Mouse (Mus musculus) macrophage (primary cell): ENCODE measurements around the gene Trip11. TPM values are rescaled to one million over a fixed set of nuclear protein-coding genes. Genes with fewer than 3 reads are reported as not detected.

ENCODE experiments used
- H3K27ac ChIP-seq: fragments of 350-480 bp; formaldehyde crosslinking; 2 replicates; pipeline ENCODE4 v1.9.0; 2021
- H3K36me3 ChIP-seq: fragments of 350-480 bp; formaldehyde crosslinking; 2 replicates; pipeline ENCODE4 v1.9.0; 2021; ENCODE audit errors: inconsistent target
- H3K4me3 ChIP-seq: fragments of 350-480 bp; formaldehyde crosslinking; 2 replicates; pipeline ENCODE4 v1.9.0; 2021; ENCODE audit errors: inconsistent target
- H3K79me2 ChIP-seq: fragments of 350-480 bp; formaldehyde crosslinking; 2 replicates; pipeline ENCODE4 v1.9.0; 2021; ENCODE audit errors: inconsistent target
- WGBS: methylation state at CpG from one replicate; pipeline ENCODE4 v1.1.7; 2026; ENCODE audit warnings: inconsistent platforms; ENCODE audit not compliant: missing documents; 5-methylcytosine and 5-hydroxymethylcytosine counted together
- polyA plus RNA-seq: library from polyadenylated mRNA; stranded (reverse); fragments of 250-400 nt; gene quantifications from 3 replicates; pipeline ENCODE4 v1.2.4, GENCODE M21; 2018; ENCODE audit warnings: inconsistent platforms

The Trip11 gene
- polyA plus RNA-seq, 1 experiment from 2014 or later: 17.7 TPM

DNA sequence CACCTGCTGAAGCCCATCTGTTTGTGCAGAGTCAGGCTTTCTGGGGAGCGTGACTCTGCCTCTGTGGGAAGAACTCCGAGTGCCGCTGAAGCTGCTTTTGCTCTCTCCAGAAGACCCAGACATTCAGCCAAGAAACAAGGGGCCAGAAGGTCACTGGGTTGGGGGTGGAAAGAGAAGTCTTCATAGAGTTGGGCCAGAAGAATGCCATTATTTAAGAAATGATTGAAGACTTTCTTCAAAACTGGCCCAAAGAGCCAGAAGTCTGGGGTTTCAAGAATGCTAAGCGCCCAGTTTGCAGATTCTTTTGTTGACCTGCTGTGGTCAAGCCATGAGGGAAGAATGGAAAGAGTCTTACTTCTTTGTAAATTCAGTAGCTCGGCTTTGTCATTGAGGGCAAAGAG lies 119.8 kb downstream of the Trip11 start:
- H3K4me3 ChIP-seq: no peak overlapping the region
- no peaks in the 10 kb centered on the region for H3K79me2 ChIP-seq
- H3K27ac ChIP-seq: no peak overlapping the region
- WGBS: 97% methylated on average over 5 of the region's 5 CpGs
- H3K36me3 ChIP-seq: no peaks in the 10 kb centered on the region

DNA sequence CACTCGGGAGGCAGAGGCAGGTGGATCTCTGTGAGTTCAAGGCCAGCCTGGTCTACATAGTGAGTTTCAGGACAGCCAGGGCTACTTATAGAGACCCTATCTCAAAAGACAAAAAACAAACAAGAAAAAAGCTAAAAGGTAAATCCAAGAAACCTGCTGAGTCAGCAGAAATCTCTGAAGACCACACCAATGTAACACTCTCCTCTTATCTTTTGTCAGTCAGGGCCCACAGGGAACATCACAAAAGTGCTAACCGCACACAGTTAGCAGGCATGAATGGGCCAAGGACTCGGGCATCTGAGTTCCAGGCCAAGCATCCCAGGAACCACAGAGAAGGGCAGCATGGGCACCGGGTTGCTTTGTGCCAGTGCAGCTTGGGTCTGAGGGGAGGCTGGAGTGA lies 120.4 kb downstream of the Trip11 start:
- Histone ChIP-seq H3K4me3 (no peak overlapping the region), H3K27ac (no peak overlapping the region), H3K36me3 (no peaks in the 10 kb centered on the region), H3K79me2 (no peaks in the 10 kb centered on the region)
- WGBS: 97% methylated on average over 4 of the region's 4 CpGs

DNA sequence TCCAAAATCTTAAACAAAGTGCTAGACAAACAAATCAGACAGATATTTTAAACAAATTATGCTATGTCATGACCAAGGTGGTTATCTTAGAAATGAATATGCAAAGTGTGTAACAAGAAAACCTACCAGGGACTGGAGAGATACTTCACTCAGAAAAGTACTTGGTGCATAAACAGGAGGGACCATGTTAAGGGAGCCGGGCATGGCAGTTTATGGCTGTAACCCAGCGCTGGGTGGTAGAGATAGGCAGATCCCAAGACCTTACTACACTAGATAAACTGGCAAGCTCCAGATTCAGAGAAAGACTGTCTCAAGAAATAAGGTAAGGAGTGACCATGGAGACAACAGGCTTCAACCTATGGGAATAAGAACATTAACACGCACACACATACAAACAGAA lies 123.3 kb downstream of the Trip11 start:
- no peaks in the 10 kb centered on the region for H3K36me3 ChIP-seq
- 87% methylated on average over 3 of the region's 3 CpGs for WGBS
- no peaks in the 10 kb centered on the region for H3K79me2 ChIP-seq
- H3K4me3 ChIP-seq: no peak overlapping the region
- H3K27ac ChIP-seq: no peak overlapping the region

DNA sequence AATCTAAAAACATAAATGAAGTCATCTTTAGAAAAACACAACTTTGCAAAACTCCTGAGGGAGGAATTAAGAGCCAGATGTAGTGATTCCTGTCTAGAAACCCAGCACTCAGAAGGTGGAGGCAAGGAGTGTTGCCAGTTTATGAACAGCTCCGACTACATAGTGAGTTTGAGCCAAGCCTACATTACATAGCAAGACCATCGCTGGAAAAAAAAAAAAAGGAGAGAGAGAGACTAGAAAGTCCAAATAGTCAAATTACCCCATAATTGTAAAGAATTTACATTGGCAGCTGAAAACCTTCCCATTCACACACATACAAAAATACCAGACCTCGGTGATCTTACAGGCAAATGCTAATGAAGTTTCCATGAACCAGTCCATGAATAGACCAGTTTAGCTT lies 123.8 kb downstream of the Trip11 start:
- 90% methylated on average over 1 of the region's 3 CpGs for WGBS
- Histone ChIP-seq H3K36me3 (no peaks in the 10 kb centered on the region), H3K4me3 (no peak overlapping the region), H3K27ac (no peak overlapping the region), H3K79me2 (no peaks in the 10 kb centered on the region)

Other genes with a start within 250 kb of the Trip11 start
- not detected in 3 replicates for gene Tc2n, start 194.7 kb downstream of the Trip11 start, polyA plus RNA-seq
- gene Fbln5, start 94.2 kb downstream of the Trip11 start, polyA plus RNA-seq: 0.64 to 4.7 TPM (median 1.5 TPM) in 3 replicates
- gene Atxn3, start 45.0 kb upstream of the Trip11 start, polyA plus RNA-seq: 22.9 to 30.7 TPM (median 26.8 TPM) in 3 replicates
- 24.5 to 29.8 TPM (median 25.4 TPM) in 3 replicates for gene Cpsf2, start 62.7 kb upstream of the Trip11 start, polyA plus RNA-seq
- gene Slc24a4, start 215.5 kb upstream of the Trip11 start, polyA plus RNA-seq: not detected in 3 replicates